Mouse (Mus musculus): Measurements from ENCODE around the gene Ctrl. TPM values are rescaled to one million over a fixed set of nuclear protein-coding genes. Genes with fewer than 3 reads are reported as not detected.

Ctrl gene
- polyA plus RNA-seq, 1 experiment from 2014 or later = 1.3 TPM

DNA sequence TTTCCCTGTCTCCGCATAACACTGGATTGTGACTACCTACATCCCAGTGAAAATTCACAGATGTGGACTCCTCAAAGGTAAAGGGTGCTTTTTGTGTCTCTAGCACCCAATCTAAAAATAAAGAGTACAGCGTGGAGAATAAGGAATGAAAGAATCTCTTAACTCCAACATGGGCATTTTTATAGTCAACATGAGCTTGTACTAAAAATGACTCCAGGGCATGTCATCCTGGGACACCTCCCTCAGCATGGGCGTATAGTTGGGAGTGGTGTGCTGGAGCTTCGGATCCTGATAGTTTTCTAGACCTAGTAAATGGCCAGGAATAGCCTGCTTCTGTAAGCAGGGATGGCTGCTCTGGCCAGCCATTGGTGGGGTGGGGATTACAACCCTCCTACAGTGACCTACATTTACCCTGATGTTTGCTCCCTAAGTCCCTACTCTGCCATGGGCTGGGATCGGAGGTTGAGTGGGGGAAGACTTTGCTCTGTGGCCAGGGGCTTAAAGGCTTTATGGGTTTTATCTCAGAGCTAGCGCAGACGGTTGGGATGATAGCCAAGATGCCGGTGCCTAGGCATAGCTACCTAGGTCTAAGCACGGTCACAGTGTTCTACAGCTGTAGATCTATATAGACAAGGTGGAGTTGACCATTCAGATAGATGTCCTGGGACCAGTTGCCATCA lies 35.7 kb downstream of the Ctrl start:
- H3K4me1 ChIP-seq = peaks cover 18% of the 10 kb centered on the region
- no peak overlapping the region for H3K4me2 ChIP-seq
- H3K9me3 ChIP-seq = no peaks in the 10 kb centered on the region
- no peak overlapping the region for H3K9ac ChIP-seq
- no peaks in the 10 kb centered on the region for H3K27me3 ChIP-seq
- no peak for ATAC-seq (ENCODE audit: insufficient number of reproducible peaks, insufficient read depth, low FRiP score, low TSS enrichment, low read depth)
- H3K36me3 ChIP-seq = peaks cover 14% of the 10 kb centered on the region
- WGBS = 77% methylated on average over 9 of the region's 9 CpGs
- H3K27ac ChIP-seq = no peak overlapping the region
- H3K4me3 ChIP-seq = no peak overlapping the region

DNA sequence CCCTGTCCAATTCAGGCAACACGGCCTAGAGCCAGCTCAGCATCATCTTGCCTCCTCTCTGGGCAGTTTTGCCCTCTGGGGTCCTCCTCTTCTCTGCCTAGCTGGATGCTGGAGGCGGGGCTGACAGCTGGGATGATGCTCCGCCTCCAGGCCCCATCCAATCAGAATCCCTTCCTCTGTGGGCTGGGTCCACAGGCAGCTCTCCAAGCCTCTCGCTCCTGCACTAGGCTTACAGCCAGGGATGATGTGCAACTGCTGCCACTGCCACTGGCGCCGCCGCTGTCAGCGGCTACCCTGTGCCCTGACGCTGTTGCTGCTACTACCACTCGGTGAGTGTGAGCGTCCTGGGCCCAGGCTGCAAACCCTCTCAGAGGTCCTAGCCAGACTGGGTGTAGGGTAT lies 40.3 kb downstream of the Ctrl start, which contains the start of gene Nrn1l:
TSS of gene Nrn1l (plus strand) at position 229 of the 400 bp plus-strand sequence.
- H3K9ac ChIP-seq = peak within 1 kb of the TSS; percentile 57
- H3K36me3 ChIP-seq = peaks cover 59% of the 10 kb centered on the region
- ATAC-seq (ENCODE audit: insufficient number of reproducible peaks, insufficient read depth, low FRiP score, low TSS enrichment, low read depth) = peak; percentile 68
- H3K4me1 ChIP-seq = peaks cover 6% of the 10 kb centered on the region
- peak within 1 kb of the TSS; percentile 45 for H3K4me2 ChIP-seq
- H3K27me3 ChIP-seq = no peaks in the 10 kb centered on the region
- WGBS = 4% methylated on average over 11 of the region's 11 CpGs
- peak within 1 kb of the TSS; percentile 17; the same call in 1 of the 2 replicates for H3K4me3 ChIP-seq
- 0 out of 2 replicates have a peak within 1 kb of the TSS, but pooled peaks have one; percentile 22 for H3K27ac ChIP-seq
- no peaks in the 10 kb centered on the region for H3K9me3 ChIP-seq

DNA sequence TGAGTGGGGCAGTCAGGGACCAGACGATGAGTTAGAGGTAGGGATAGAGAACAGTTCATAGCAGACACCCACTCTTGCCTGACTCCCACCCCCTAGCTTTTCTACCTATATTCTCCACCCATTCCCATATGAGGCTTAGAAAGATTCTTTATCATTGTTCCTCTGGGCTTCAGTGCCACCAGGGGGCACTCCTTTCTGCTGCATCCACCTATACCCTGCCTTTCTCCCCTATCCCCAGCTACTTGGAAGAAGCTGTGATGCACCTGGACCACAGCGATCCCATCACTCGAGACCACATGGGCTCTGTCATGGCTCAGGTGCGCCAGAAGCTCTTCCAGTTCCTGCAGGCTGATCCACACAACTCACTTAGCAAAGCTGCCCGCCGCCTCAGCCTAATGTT lies 41.2 kb downstream of the Ctrl start:
- H3K4me2 ChIP-seq = no peak overlapping the region
- no peak overlapping the region for H3K4me3 ChIP-seq
- 89% methylated on average over 6 of the region's 6 CpGs for WGBS
- H3K4me1 ChIP-seq = peaks cover 6% of the 10 kb centered on the region
- H3K27ac ChIP-seq = no peak overlapping the region
- H3K27me3 ChIP-seq = no peaks in the 10 kb centered on the region
- no peak for ATAC-seq (ENCODE audit: insufficient number of reproducible peaks, insufficient read depth, low FRiP score, low TSS enrichment, low read depth)
- no peak overlapping the region for H3K9ac ChIP-seq
- peaks cover 68% of the 10 kb centered on the region for H3K36me3 ChIP-seq
- no peaks in the 10 kb centered on the region for H3K9me3 ChIP-seq

DNA sequence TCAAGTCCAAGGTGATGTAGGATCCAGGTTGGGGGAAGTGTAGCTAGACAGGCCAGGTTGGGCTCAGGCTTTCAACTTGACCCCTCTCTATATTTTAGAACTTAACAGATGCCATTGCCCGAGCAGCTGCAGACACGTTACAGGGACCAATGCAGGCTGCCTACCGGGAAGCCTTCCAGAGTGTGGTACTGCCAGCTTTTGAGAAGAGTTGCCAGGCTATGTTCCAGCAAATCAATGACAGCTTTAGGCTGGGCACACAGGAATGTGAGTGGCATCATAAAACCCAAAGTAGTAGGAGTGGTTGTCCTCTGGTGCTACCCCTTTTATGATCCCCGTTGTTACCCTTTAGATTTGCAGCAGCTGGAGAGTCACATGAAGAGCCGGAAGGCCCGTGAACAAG lies 42.8 kb downstream of the Ctrl start:
- no peak overlapping the region for H3K27ac ChIP-seq
- H3K36me3 ChIP-seq = peaks cover 84% of the 10 kb centered on the region
- peaks cover 6% of the 10 kb centered on the region for H3K4me1 ChIP-seq
- H3K9ac ChIP-seq = no peak overlapping the region
- no peak overlapping the region for H3K4me2 ChIP-seq
- H3K4me3 ChIP-seq = no peak overlapping the region
- ATAC-seq (ENCODE audit: insufficient number of reproducible peaks, insufficient read depth, low FRiP score, low TSS enrichment, low read depth) = no peak
- 93% methylated on average over 6 of the region's 6 CpGs for WGBS
- no peaks in the 10 kb centered on the region for H3K27me3 ChIP-seq
- no peaks in the 10 kb centered on the region for H3K9me3 ChIP-seq

DNA sequence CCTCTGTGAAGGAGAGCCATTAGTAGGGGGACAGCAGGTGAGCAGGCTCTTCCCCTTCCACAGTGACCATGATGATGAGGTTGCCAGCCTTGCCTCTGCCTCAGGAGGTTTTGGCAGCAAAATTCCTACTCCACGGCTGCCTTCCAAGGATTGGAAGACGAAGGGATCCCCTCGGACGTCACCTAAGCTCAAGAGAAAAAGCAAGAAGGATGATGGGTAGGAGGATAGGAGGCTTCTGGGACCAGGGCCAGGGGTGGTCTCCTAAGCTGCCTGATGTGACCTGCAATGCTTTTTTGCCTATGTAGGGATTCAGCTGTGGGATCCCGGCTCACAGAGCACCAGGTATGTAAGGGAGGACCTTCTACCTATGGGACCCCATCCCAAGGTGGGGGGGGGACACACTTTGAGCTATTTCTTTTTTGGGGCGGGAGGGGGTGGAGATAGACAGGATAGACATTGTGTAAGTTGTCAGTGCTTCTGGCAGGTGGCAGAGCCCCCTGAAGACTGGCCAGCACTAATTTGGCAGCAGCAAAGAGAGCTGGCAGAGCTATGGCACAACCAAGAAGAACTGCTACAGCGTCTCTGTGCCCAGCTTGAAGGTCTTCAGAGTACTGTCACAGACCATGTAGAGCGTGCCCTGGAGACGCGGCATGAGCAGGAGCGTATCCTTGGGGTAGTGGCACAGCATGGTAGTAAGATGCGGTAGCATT lies 43.8 kb downstream of the Ctrl start:
- no peak for ATAC-seq (ENCODE audit: insufficient number of reproducible peaks, insufficient read depth, low FRiP score, low TSS enrichment, low read depth)
- H3K9me3 ChIP-seq = no peaks in the 10 kb centered on the region
- no peak overlapping the region for H3K4me3 ChIP-seq
- H3K36me3 ChIP-seq = peaks cover 87% of the 10 kb centered on the region
- H3K4me1 ChIP-seq = peaks cover 6% of the 10 kb centered on the region
- no peak overlapping the region for H3K9ac ChIP-seq
- no peak overlapping the region for H3K27ac ChIP-seq
- no peaks in the 10 kb centered on the region for H3K27me3 ChIP-seq
- no peak overlapping the region for H3K4me2 ChIP-seq
- WGBS = 91% methylated on average over 12 of the region's 12 CpGs

Small RNAs within 50 kb of the gene (microRNA-seq; reads per million reads assigned to microRNA genes)
- gene Mir7074 = not detected

Other genes starting within 250 kb of the Ctrl start
- gene Carmil2, start 247.6 kb downstream of the Ctrl start, polyA plus RNA-seq (2015; fragmentation: Nextera tagmentation; extraction: Ambion mirVana) = 0.61 and 0.84 TPM in 2 replicates
- 72.3 and 84.3 TPM in 2 replicates for gene Acd, start 232.8 kb downstream of the Ctrl start, polyA plus RNA-seq (2015; fragmentation: Nextera tagmentation; extraction: Ambion mirVana)
- 18.9 and 21.5 TPM in 2 replicates for gene Pard6a, start 232.7 kb downstream of the Ctrl start, polyA plus RNA-seq (2015; fragmentation: Nextera tagmentation; extraction: Ambion mirVana)
- gene 4933405L10Rik, start 226.2 kb downstream of the Ctrl start, polyA plus RNA-seq (2015; fragmentation: Nextera tagmentation; extraction: Ambion mirVana) = 0.25 and 0.36 TPM in 2 replicates
- 28.6 and 34.5 TPM in 2 replicates for gene Enkd1, start 225.7 kb downstream of the Ctrl start, polyA plus RNA-seq (2015; fragmentation: Nextera tagmentation; extraction: Ambion mirVana)
- 26.0 and 27.5 TPM in 2 replicates for gene Gfod2, start 175.2 kb downstream of the Ctrl start, polyA plus RNA-seq (2015; fragmentation: Nextera tagmentation; extraction: Ambion mirVana)
- gene Ranbp10, start 106.5 kb downstream of the Ctrl start, polyA plus RNA-seq (2015; fragmentation: Nextera tagmentation; extraction: Ambion mirVana) = 15.1 and 17.8 TPM in 2 replicates
- 0.21 and 0.24 TPM in 2 replicates for gene Tsnaxip1, start 106.1 kb downstream of the Ctrl start, polyA plus RNA-seq (2015; fragmentation: Nextera tagmentation; extraction: Ambion mirVana)
- 56.0 and 58.7 TPM in 2 replicates for gene Cenpt, start 80.6 kb downstream of the Ctrl start, polyA plus RNA-seq (2015; fragmentation: Nextera tagmentation; extraction: Ambion mirVana)
- 73.5 and 77.5 TPM in 2 replicates for gene Thap11, start 78.7 kb downstream of the Ctrl start, polyA plus RNA-seq (2015; fragmentation: Nextera tagmentation; extraction: Ambion mirVana)
- gene Nutf2, start 73.3 kb downstream of the Ctrl start, polyA plus RNA-seq (2015; fragmentation: Nextera tagmentation; extraction: Ambion mirVana) = 191 and 275 TPM in 2 replicates
- 54.1 and 58.3 TPM in 2 replicates for gene Edc4, start 53.0 kb downstream of the Ctrl start, polyA plus RNA-seq (2015; fragmentation: Nextera tagmentation; extraction: Ambion mirVana)
- gene Nrn1l, start 40.3 kb downstream of the Ctrl start, polyA plus RNA-seq (2015; fragmentation: Nextera tagmentation; extraction: Ambion mirVana) = 0.51 and 0.77 TPM in 2 replicates
- 43.0 and 43.2 TPM in 2 replicates for gene Pskh1, start 33.4 kb downstream of the Ctrl start, polyA plus RNA-seq (2015; fragmentation: Nextera tagmentation; extraction: Ambion mirVana)
- 28.6 and 29.0 TPM in 2 replicates for gene Psmb10, start 4.6 kb upstream of the Ctrl start, polyA plus RNA-seq (2015; fragmentation: Nextera tagmentation; extraction: Ambion mirVana)
- gene Lcat, start 9.5 kb upstream of the Ctrl start, polyA plus RNA-seq (2015; fragmentation: Nextera tagmentation; extraction: Ambion mirVana) = 2.8 and 5.6 TPM in 2 replicates
- 48.3 and 56.8 TPM in 2 replicates for gene Slc12a4, start 32.2 kb upstream of the Ctrl start, polyA plus RNA-seq (2015; fragmentation: Nextera tagmentation; extraction: Ambion mirVana)
- gene Dpep3, start 45.6 kb upstream of the Ctrl start, polyA plus RNA-seq (2015; fragmentation: Nextera tagmentation; extraction: Ambion mirVana) = not detected in 2 replicates
- 26.7 and 27.9 TPM in 2 replicates for gene Dus2, start 57.5 kb upstream of the Ctrl start, polyA plus RNA-seq (2015; fragmentation: Nextera tagmentation; extraction: Ambion mirVana)
- gene Dpep2nb, start 72.1 kb upstream of the Ctrl start, polyA plus RNA-seq (2015; fragmentation: Nextera tagmentation; extraction: Ambion mirVana) = not detected in 2 replicates
- gene Ddx28, start 78.0 kb upstream of the Ctrl start, polyA plus RNA-seq (2015; fragmentation: Nextera tagmentation; extraction: Ambion mirVana) = 18.1 and 18.8 TPM in 2 replicates
- 9.6 and 10.1 TPM in 2 replicates for gene Nfatc3, start 125.0 kb upstream of the Ctrl start, polyA plus RNA-seq (2015; fragmentation: Nextera tagmentation; extraction: Ambion mirVana)
- 22.2 and 25.9 TPM in 2 replicates for gene Esrp2, start 203.1 kb upstream of the Ctrl start, polyA plus RNA-seq (2015; fragmentation: Nextera tagmentation; extraction: Ambion mirVana)
- gene Pla2g15, start 216.5 kb upstream of the Ctrl start, polyA plus RNA-seq (2015; fragmentation: Nextera tagmentation; extraction: Ambion mirVana) = 18.1 and 18.7 TPM in 2 replicates
- 57.6 and 59.2 TPM in 2 replicates for gene Slc7a6, start 235.0 kb upstream of the Ctrl start, polyA plus RNA-seq (2015; fragmentation: Nextera tagmentation; extraction: Ambion mirVana)

Measured in embryonic facial prominence, embryonic 13.5 days (tissue).